Mouse (Mus musculus) gonadal fat pad, adult 2 months (tissue): ENCODE measurements around the gene Mrpl34. TPM values are rescaled to one million over a fixed set of nuclear protein-coding genes. Genes with fewer than 3 reads are reported as not detected.
"Not testable (repeated sequence)": the region's sequence is repeated elsewhere in the genome, so short reads cannot be mapped to it uniquely, and the experiment has no call there.

ENCODE experiments used
- DNase-seq: peaks from one replicate; pipeline ENCODE4 v3.0.0-alpha.2; 2012; ENCODE audit warnings: low read depth
- polyA plus RNA-seq: library from polyadenylated mRNA; depleted of rRNA; stranded (reverse); fragments of >200 nt; gene quantifications from 2 replicates; pipeline ENCODE4 v1.2.3, GENCODE M21; 2012; rRNA removed

Mrpl34 gene
- polyA plus RNA-seq: 49.9 and 63.7 TPM in 2 replicates

GRCm38 (mm10) chr8:71464513-71465500, at the start of gene Mrpl34:
Gene Mrpl34, plus strand, starts transcription at chr8:71464959.
- DNase-seq: peak; percentile 97

- no peak for DNase-seq
Observed at GRCm38 (mm10) chr8:71422121-71422520, 42.6 kb upstream of the Mrpl34 start.

GRCm38 (mm10) chr8:71432935-71433334, 31.8 kb upstream of the Mrpl34 start:
- not testable (repeated sequence) for DNase-seq

GRCm38 (mm10) chr8:71437041-71437440, 27.7 kb upstream of the Mrpl34 start:
- DNase-seq: no peak

- DNase-seq: no peak
Observed at GRCm38 (mm10) chr8:71441404-71441803, 23.4 kb upstream of the Mrpl34 start.

GRCm38 (mm10) chr8:71445096-71445495, 19.7 kb upstream of the Mrpl34 start:
- DNase-seq: no peak

- no peak for DNase-seq
Observed at GRCm38 (mm10) chr8:71451337-71451736, 13.4 kb upstream of the Mrpl34 start.

GRCm38 (mm10) chr8:71451777-71452176, 13.0 kb upstream of the Mrpl34 start:
- DNase-seq: no peak

GRCm38 (mm10) chr8:71452669-71453068, 12.1 kb upstream of the Mrpl34 start:
- DNase-seq: no peak

- DNase-seq: no peak
Observed at GRCm38 (mm10) chr8:71454668-71455067, 10.1 kb upstream of the Mrpl34 start.

- DNase-seq: no peak
Observed at GRCm38 (mm10) chr8:71456906-71457305, 7.9 kb upstream of the Mrpl34 start.

- DNase-seq: no peak
Observed at GRCm38 (mm10) chr8:71457659-71458270, 7.0 kb upstream of the Mrpl34 start.

GRCm38 (mm10) chr8:71460716-71461115, 4.0 kb upstream of the Mrpl34 start:
- DNase-seq: no peak

GRCm38 (mm10) chr8:71461152-71461840, 3.5 kb upstream of the Mrpl34 start:
- DNase-seq: no peak

GRCm38 (mm10) chr8:71462191-71462590, 2.6 kb upstream of the Mrpl34 start:
- no peak for DNase-seq

GRCm38 (mm10) chr8:71462786-71463185, 2.0 kb upstream of the Mrpl34 start:
- no peak for DNase-seq

GRCm38 (mm10) chr8:71463188-71464033, 1.3 kb upstream of the Mrpl34 start, which contains the start of gene Abhd8:
Gene Abhd8, minus strand, starts transcription at chr8:71463655.
- no peak for DNase-seq

- DNase-seq: no peak
Observed at GRCm38 (mm10) chr8:71465733-71466132, 974 bp downstream of the Mrpl34 start.

GRCm38 (mm10) chr8:71466198-71466597, 1.4 kb downstream of the Mrpl34 start:
- no peak for DNase-seq

GRCm38 (mm10) chr8:71467201-71467600, 2.4 kb downstream of the Mrpl34 start:
- DNase-seq: no peak

GRCm38 (mm10) chr8:71468001-71468400, 3.2 kb downstream of the Mrpl34 start:
- DNase-seq: no peak
